Mouse (Mus musculus) bone marrow, adult 2 months (tissue): Measurements from ENCODE around the gene Mecp2.

Experiments used
- CTCF ChIP-seq: fragments of 200-500 bp; IDR thresholded peaks from 2 replicates; pipeline ENCODE4 v1.5.1; 2011; ENCODE audit warnings: low read length, control low read depth; ENCODE audit not compliant: control insufficient read depth, insufficient read depth
- POLR2A ChIP-seq: fragments of 200-500 bp; IDR thresholded peaks from 2 replicates; pipeline ENCODE4 v1.6.1; 2011; ENCODE audit warnings: low read depth, mild to moderate bottlenecking, control low read depth, low read length, borderline replicate concordance; ENCODE audit not compliant: control insufficient read depth

DNA sequence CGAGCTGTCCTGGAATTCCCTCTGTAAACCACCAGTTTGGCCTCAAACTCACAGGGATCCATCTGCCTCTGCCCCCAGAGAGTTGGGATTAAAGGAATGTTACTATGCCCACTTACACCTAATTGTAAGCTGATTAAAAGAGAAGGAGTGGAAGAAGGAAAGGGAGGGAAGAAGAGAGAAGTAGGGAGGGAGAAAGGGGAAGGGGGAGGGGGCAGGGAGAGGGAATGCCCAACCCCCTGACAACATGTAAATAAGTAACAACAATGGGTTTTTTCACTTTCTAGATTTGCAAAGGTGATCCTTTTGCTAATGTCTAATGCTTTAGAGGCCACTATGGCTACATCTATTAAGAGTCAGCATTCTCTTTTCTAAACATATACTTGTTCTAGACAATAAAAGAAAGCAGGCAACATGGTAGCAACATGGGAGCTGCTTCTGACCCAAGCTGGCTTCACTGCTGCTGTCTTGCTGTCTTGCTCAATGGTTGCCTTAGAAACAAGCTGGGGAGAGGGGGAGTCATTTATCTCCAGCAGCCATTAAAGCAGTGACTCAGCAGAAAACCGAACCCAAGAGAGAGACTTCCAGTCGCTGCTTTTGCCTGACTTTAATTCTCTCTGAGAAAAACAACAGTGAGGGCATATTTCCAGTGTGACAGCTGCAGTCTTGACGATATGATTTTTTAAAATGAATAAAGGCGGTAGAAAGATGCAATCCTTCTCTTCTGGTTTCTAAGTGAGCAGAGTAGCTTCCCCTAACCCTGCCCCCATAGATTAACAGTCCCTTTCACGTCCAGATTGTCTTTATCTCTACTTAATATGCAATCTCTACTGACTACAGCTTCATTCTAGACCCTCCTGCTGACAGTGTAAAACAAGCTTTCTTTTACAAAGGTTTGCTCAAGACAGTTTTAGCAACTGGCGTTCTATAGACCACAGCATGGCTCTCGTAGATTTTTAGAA, 136.0 kb downstream of the Mecp2 start:
- TF ChIP-seq POLR2A: no peak
- TF ChIP-seq CTCF: no peak
